Mouse (Mus musculus) embryonic facial prominence, embryonic 11.5 days (tissue): ENCODE results near the gene Rangrf. TPM values are rescaled to one million over a fixed set of nuclear protein-coding genes. Genes with fewer than 3 reads are reported as not detected.
"Not testable (repeated sequence)": the region's sequence is repeated elsewhere in the genome, so short reads cannot be mapped to it uniquely, and the experiment has no call there.

ENCODE experiments used
- ATAC-seq: fragments of 200-750 bp; cut with Nextera tagmentation; replicated peaks from 2 replicates; pipeline ENCODE4 v1.8.0; 2017; ENCODE audit warnings: low read depth; ENCODE audit not compliant: insufficient number of reproducible peaks, low FRiP score, low TSS enrichment
- DNase-seq: peaks from one replicate; pipeline ENCODE4 v3.0.0-alpha.2; 2015; ENCODE audit warnings: low spot score
- H3K27ac ChIP-seq: fragments of 300-500 bp; sonication (generic); replicated peaks from 2 replicates; pipeline ENCODE4 v1.5.1; 2014; ENCODE audit warnings: mild to moderate bottlenecking, low read depth, low read length, control low read depth
- H3K27me3 ChIP-seq: fragments of 300-500 bp; sonication (generic); 2 replicates; pipeline ENCODE4 v1.6.1; 2014; ENCODE audit warnings: mild to moderate bottlenecking, low read length, moderate library complexity, mixed read lengths; ENCODE audit not compliant: control insufficient read depth, insufficient read depth
- H3K36me3 ChIP-seq: fragments of 300-500 bp; sonication (generic); replicated peaks from 2 replicates; pipeline ENCODE4 v1.6.1; 2014; ENCODE audit warnings: low read depth, mild to moderate bottlenecking, low read length, moderate library complexity, mixed read lengths; ENCODE audit not compliant: control insufficient read depth, insufficient read depth
- H3K4me1 ChIP-seq: fragments of 300-500 bp; sonication (generic); 2 replicates; pipeline ENCODE4 v1.6.1; 2014; ENCODE audit warnings: low read length, mixed read lengths; ENCODE audit not compliant: control insufficient read depth, insufficient read depth
- H3K4me2 ChIP-seq: fragments of 300-500 bp; sonication (generic); 2 replicates; pipeline ENCODE4 v1.6.1; 2014; ENCODE audit warnings: low read depth, mild to moderate bottlenecking, control low read depth, low read length, moderate library complexity
- H3K4me3 ChIP-seq: fragments of 300-500 bp; sonication (generic); 2 replicates; pipeline ENCODE4 v1.5.1; 2014; ENCODE audit warnings: low read depth, low read length, control low read depth
- H3K9ac ChIP-seq: fragments of 300-500 bp; sonication (generic); replicated peaks from 2 replicates; pipeline ENCODE4 v1.6.1; 2014; ENCODE audit warnings: mild to moderate bottlenecking, control low read depth, low read length
- H3K9me3 ChIP-seq: fragments of 300-500 bp; sonication (generic); replicated peaks from 2 replicates; pipeline ENCODE4 v1.6.1; 2016; ENCODE audit warnings: mild to moderate bottlenecking, low read length, inconsistent platforms, mixed read lengths; ENCODE audit not compliant: control insufficient read depth
- WGBS: fragments of 180-500 bp; shearing (Covaris S2); extraction: QIAGEN DNeasy Blood & Tissue Kit; methylation state at CpG from one replicate; pipeline ENCODE4 v1.1.7; 2014; 5-methylcytosine and 5-hydroxymethylcytosine counted together
- polyA plus RNA-seq: library from polyadenylated mRNA; unstranded; fragments of >200 nt; fragmentation: Nextera tagmentation; extraction: Ambion mirVana; gene quantifications from 2 replicates; pipeline ENCODE4 v1.2.1, GENCODE M21; 2014

The Rangrf gene
- polyA plus RNA-seq, 1 experiment from 2014 or later: 71.2 TPM

DNA sequence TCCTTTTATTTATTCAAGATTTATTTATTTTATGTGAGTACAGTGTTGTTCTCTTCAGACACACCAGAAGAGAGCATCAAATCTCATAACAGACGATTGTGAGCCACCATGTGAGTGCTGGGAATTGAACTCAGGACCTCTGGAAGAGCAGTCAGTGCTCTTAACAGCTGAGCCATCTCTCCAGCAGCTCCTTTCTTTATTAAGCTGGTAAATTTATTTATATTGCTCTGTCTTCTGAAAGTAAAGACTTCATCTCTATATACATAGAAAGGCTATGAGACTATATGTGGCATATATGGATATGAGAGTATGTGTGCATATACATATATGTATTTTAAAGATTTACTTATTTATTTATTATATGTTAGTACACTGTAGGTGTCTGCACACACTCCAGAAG, 34.5 kb upstream of the Rangrf start:
- Histone ChIP-seq H3K4me2 (no peak overlapping the region), H3K9me3 (no peaks in the 10 kb centered on the region), H3K9ac (no peak overlapping the region), H3K27me3 (no peaks in the 10 kb centered on the region), H3K36me3 (no peaks in the 10 kb centered on the region), H3K27ac (no peak overlapping the region), H3K4me1 (no peaks in the 10 kb centered on the region; the same call in 1 of the 2 replicates), H3K4me3 (no peak overlapping the region)
- WGBS: 91% methylated on average over 1 of the region's 1 CpGs
- DNase-seq (no peak), ATAC-seq (no peak)

GRCm38 (mm10) chr11:69008182-69009121, 33.5 kb upstream of the Rangrf start, which contains the start of gene Pfas:
TSS of gene Pfas (minus strand) at chr11:69008460.
- Histone ChIP-seq H3K9me3 (no peaks in the 10 kb centered on the region), H3K27ac (no peak within 1 kb of the TSS), H3K9ac (peak within 1 kb of the TSS; percentile 75), H3K36me3 (no peaks in the 10 kb centered on the region), H3K4me2 (peak within 1 kb of the TSS; percentile 57), H3K4me3 (peak within 1 kb of the TSS; percentile 71), H3K4me1 (no peaks in the 10 kb centered on the region; the same call in 1 of the 2 replicates), H3K27me3 (no peaks in the 10 kb centered on the region)
- peak; percentile 98 for DNase-seq
- 9% methylated on average over 38 of the region's 38 CpGs for WGBS
- peak; percentile 87 for ATAC-seq

- DNase-seq, H3K9ac ChIP-seq, H3K27me3 ChIP-seq, H3K4me3 ChIP-seq, H3K27ac ChIP-seq, ATAC-seq, H3K4me2 ChIP-seq, H3K36me3 ChIP-seq, H3K4me1 ChIP-seq, H3K9me3 ChIP-seq: not testable (repeated sequence)
These were observed 31.6 kb upstream of the Rangrf start for GRCm38 (mm10) chr11:69006575-69006974.

- no peak overlapping the region for H3K4me3 ChIP-seq
- DNase-seq (no peak), ATAC-seq (no peak)
- no peaks in the 10 kb centered on the region for H3K27me3 ChIP-seq
- H3K36me3 ChIP-seq: peaks cover 5% of the 10 kb centered on the region
- H3K4me1 ChIP-seq: no peaks in the 10 kb centered on the region
- 94% methylated on average over 7 of the region's 7 CpGs for WGBS
- H3K4me2 ChIP-seq: no peak overlapping the region
- H3K9me3 ChIP-seq: no peaks in the 10 kb centered on the region
- H3K9ac ChIP-seq: no peak overlapping the region
- no peak overlapping the region for H3K27ac ChIP-seq
These were observed 30.2 kb upstream of the Rangrf start for GRCm38 (mm10) chr11:69005193-69005592.

GRCm38 (mm10) chr11:69003592-69003991, 28.6 kb upstream of the Rangrf start:
- 59% methylated on average over 4 of the region's 4 CpGs for WGBS
- Histone ChIP-seq H3K36me3 (peaks cover 9% of the 10 kb centered on the region), H3K9me3 (no peaks in the 10 kb centered on the region), H3K9ac (no peak overlapping the region), H3K4me1 (no peaks in the 10 kb centered on the region), H3K4me2 (no peak overlapping the region), H3K4me3 (no peak overlapping the region), H3K27ac (no peak overlapping the region), H3K27me3 (no peaks in the 10 kb centered on the region)
- DNase-seq: no peak
- ATAC-seq: no peak

GRCm38 (mm10) chr11:69002782-69003181, 27.8 kb upstream of the Rangrf start:
- not testable (repeated sequence) for DNase-seq, H3K4me2 ChIP-seq, H3K4me3 ChIP-seq, ATAC-seq, H3K27me3 ChIP-seq, H3K9me3 ChIP-seq, H3K27ac ChIP-seq, H3K4me1 ChIP-seq, H3K36me3 ChIP-seq, H3K9ac ChIP-seq
- WGBS: 89% methylated on average over 4 of the region's 4 CpGs

DNA sequence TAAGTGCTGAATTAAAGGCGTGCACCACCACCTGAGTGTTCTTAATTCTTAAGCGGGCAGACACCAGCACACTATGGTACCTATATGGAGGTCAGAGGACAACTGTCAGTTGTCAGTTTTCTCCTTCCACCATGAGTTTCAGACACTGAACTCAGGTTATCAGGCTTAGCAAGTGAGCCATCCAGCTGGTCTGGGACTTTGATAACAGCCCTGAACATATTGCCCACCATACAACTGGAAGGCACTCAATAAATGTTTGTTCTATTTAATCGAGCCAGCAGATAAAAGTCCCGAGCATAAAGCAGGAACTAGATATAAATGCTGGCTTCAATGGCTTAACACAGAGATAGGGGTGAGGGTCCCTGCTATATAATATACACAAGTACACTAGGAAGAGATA, 22.1 kb upstream of the Rangrf start:
- no peak for DNase-seq
- H3K4me1 ChIP-seq: no peaks in the 10 kb centered on the region

GRCm38 (mm10) chr11:68994377-68994776, 19.4 kb upstream of the Rangrf start:
- Histone ChIP-seq H3K4me3 (no peak overlapping the region), H3K9me3 (no peaks in the 10 kb centered on the region), H3K27me3 (no peaks in the 10 kb centered on the region), H3K9ac (no peak overlapping the region), H3K4me1 (no peaks in the 10 kb centered on the region), H3K27ac (no peak overlapping the region), H3K36me3 (peaks cover 25% of the 10 kb centered on the region), H3K4me2 (no peak overlapping the region)
- DNase-seq (no peak), ATAC-seq (no peak)
- WGBS: 95% methylated on average over 3 of the region's 3 CpGs

More for the DNA sequence above, 22.1 kb upstream of the Rangrf start:
- peaks cover 25% of the 10 kb centered on the region for H3K36me3 ChIP-seq
- 88% methylated on average over 4 of the region's 4 CpGs for WGBS
- no peak overlapping the region for H3K9ac ChIP-seq
- H3K4me2 ChIP-seq: no peak overlapping the region
- H3K4me3 ChIP-seq: no peak overlapping the region
- H3K27ac ChIP-seq: no peak overlapping the region
- H3K27me3 ChIP-seq: no peaks in the 10 kb centered on the region
- no peaks in the 10 kb centered on the region for H3K9me3 ChIP-seq
- ATAC-seq: no peak
